Mouse (Mus musculus) E14TG2a.4 (cell line): ENCODE measurements around the gene Rtn4.

Experiments used
- CTCF ChIP-seq: conservative IDR thresholded peaks from 2 replicates; pipeline ENCODE4 v1.5.1; 2014; ENCODE audit warnings: low read length
- NANOG ChIP-seq: IDR thresholded peaks from 2 replicates; pipeline ENCODE4 v1.6.1; 2014; ENCODE audit warnings: borderline replicate concordance, low read length, mixed read lengths
- POU5F1 ChIP-seq: IDR thresholded peaks from 2 replicates; pipeline ENCODE4 v1.6.1; 2014; ENCODE audit warnings: low read length, borderline replicate concordance

GRCm38 (mm10) chr11:29706845-29707244, 14.1 kb downstream of the Rtn4 start:
- TF ChIP-seq CTCF (no peak), NANOG (no peak), POU5F1 (no peak)
